Mouse (Mus musculus) heart, postnatal 0 days (tissue): Measurements from ENCODE around the gene Nectin2.

Experiments
- CTCF ChIP-seq: IDR thresholded peaks from 2 replicates; pipeline ENCODE4 v1.5.1; 2016; ENCODE audit warnings: antibody characterized with exemption, control low read depth, low read depth
- EP300 ChIP-seq: IDR thresholded peaks from 2 replicates; pipeline ENCODE4 v1.6.1; 2016; ENCODE audit warnings: antibody characterized with exemption, low read depth

- TF ChIP-seq CTCF, result no peak
- no peak for TF ChIP-seq EP300
These were observed 4.3 kb downstream of the Nectin2 start for GRCm38 (mm10) chr7:19745971-19746370.
